Mouse (Mus musculus) MEL (cell line): ENCODE data around the gene Fosl1.

ENCODE experiments used
- GABPA ChIP-seq: IDR thresholded peaks from 2 replicates; pipeline ENCODE4 v1.6.1; 2012; ENCODE audit warnings: low read depth, mild to moderate bottlenecking, inconsistent platforms, low read length, improper control_type of control experiment, moderate library complexity
- NRF1 ChIP-seq: IDR thresholded peaks from 2 replicates; pipeline ENCODE4 v1.6.1; 2014; ENCODE audit warnings: low read depth, mild to moderate bottlenecking, inconsistent platforms, low read length, improper control_type of control experiment, moderate library complexity; ENCODE audit not compliant: poor library complexity, insufficient read depth, severe bottlenecking
- TAL1 ChIP-seq: IDR thresholded peaks from 2 replicates; pipeline ENCODE4 v1.6.1; 2012; ENCODE audit warnings: mild to moderate bottlenecking, inconsistent platforms, low read length, moderate library complexity, mixed read lengths

DNA sequence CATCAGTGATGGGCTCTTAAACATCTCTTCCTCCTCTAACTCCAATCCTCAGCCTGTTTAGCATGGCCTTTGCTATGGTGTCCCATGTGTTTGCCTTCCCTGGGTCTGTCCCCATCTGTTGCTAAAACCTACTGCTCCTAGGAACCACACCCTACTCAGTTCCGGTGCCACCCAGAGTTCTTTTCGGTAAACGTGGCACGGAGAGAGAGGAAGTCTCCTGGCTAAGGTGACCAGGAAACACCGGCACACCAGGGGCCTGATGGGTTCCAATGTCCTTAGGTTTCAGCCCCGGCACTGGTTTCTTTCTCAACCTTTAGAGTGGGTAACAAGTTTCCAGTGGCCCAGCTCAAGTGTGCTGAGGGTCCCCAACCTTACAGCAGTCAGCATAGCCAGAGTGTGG, 26.8 kb upstream of the Fosl1 start:
- TF ChIP-seq TAL1, result no peak
- TF ChIP-seq GABPA, result no peak
- TF ChIP-seq NRF1, result no peak
